Mouse (Mus musculus): ENCODE results near the gene C8a.

Gene C8a

DNA sequence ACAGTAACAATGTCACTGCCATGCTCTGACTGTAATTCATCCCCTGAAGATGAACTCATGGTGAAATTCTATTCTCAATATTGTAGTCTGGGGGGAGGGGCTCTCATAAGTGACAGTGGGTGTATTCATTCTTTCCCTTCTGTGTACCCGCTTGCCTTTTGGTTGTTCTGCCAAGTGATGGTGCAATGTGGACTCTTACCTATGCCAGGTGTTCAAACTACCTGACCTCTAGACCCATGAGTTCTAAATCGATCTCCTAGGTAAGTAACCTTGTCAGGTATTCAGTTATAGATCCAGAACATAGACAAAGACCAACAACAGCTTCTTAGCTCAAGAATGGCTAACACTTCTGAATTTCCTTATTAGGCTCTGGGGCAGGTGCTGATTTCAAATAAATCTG is 37.9 kb downstream of the C8a start:
- no peak for DNase-seq

- no peak for DNase-seq
Measured at GRCm38 (mm10) chr4:104835096-104835495, 41.1 kb downstream of the C8a start.

DNA sequence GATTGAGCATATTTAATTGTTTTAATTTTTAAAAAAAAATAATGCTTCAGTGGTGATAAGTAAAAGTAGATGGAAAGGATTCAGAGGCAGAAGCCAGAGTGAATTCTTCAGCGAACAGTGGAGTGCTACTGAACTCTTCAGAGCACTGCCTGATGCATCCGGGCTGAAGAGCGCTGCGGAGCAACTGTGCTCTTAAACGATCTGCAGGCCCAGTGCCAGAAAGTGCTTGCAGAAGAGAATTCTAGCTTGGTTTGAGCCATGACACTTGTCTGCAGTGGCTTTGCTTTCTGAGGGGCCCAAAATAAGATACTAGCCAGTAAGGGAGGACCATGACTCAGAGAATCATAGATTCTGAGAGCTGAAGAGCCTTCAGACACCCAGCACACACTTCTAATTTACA is 47.3 kb downstream of the C8a start:
- DNase-seq: peak; percentile 53

DNA sequence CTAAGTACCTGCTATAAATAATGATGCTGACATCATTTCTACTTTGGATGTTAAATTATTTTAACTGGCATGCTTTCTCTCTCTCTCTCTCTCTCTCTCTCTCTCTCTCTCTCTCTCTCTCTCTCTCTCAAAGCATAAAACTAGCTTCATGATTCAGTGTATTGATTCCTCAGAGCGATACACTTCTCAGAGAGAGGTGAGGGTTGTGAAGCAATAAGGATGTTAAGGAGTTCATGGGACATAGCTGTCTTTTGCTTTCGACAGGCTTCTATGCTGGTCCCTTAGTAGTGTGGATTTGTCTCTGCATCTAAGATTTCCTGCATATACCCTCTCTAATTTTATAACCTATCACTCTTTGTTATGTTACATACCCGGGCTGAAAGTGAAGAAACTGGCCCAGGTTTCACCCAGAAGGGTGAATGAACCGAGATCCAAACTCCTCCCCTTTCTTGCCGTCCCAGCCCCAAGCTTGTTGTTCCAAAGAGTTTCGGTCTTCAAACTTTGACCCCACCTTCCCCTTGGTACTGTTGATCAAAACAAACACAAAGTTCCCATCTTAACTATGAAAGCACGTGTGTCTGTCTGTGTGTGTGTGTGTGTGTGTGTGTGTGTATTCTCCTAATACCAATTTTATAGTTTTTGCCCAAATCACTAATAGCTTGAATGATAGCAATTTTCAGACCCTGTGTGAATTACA is 51.7 kb downstream of the C8a start:
- no peak for DNase-seq

GRCm38 (mm10) chr4:104823597-104824101 is 52.5 kb downstream of the C8a start:
- no peak for DNase-seq

- DNase-seq: no peak
Measured at GRCm38 (mm10) chr4:104819891-104820290, 56.3 kb downstream of the C8a start.

- DNase-seq: no peak
Measured at GRCm38 (mm10) chr4:104818986-104819385, 57.2 kb downstream of the C8a start.

DNA sequence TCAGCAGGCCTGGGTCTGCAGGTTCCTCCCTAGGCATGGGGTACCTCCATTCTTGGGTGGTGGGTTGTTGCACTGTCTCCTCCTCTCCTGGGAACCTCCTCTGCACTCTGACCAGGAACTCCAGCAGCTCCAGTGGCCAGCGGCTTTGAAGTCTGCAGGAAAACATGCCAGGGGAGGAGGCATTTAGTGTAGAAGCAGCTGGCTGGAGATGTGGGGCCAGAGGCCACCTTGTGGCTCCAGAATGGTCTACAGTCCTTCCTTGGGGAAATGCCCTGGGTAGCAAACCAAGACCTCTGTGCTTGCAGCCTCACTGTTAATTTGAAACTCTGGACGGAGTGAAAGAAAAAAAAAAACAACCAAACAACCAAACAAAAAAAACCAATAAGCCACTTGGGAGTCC is 58.7 kb downstream of the C8a start:
- no peak for DNase-seq

- no peak for DNase-seq
Measured at GRCm38 (mm10) chr4:104816519-104817232, 59.5 kb downstream of the C8a start.

GRCm38 (mm10) chr4:104813617-104814016 is 62.6 kb downstream of the C8a start:
- DNase-seq: no peak

DNA sequence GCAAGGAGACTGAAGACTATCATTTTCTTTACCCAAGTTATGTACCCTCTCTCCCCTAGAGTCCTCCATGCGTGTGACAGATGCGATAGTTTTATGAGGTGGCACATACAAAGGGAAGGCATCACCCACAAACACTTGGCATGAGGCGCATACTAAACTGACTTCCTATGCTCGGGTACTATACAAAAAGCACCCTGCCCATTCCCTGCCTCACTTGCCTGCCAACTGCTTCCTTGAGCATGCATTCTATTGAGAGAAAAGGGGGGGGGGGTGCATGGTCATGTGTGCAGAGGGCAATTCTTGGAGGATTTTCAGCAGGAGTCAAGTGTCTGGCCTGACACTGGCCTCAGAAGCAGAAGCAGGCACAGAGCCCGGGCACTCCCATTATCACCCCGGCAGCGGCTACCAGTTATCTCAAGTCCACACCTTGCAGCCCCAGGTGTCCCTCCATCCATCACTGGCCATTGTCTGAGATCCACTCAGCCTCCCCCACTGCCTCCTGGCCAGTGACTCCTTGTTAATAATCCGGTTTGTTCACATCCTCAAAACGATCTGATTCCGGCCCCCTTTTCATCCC is 65.4 kb downstream of the C8a start:
- DNase-seq: no peak

GRCm38 (mm10) chr4:104805414-104806257 is 70.6 kb downstream of the C8a start:
- no peak for DNase-seq

DNA sequence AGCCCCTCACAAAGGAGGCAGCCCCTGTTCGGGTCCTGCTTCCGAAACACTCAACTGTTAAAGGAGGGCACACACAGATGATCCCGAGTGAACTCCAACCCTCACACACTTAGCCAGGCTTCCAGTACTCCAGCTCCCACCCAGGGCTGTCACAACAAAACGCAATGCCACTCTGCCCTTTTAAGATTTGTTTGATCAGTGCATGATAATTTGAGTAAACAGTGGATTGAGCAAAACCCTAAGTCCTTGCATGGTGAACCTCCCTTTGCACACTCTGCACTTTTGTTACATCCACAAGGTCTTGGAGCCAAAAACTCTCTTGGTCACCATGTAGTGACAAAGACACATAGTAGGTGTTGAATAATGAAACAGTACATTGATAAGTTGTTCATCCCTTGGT is 72.1 kb downstream of the C8a start:
- DNase-seq: no peak

GRCm38 (mm10) chr4:104801625-104802024 is 74.6 kb downstream of the C8a start:
- DNase-seq: no peak

GRCm38 (mm10) chr4:104798951-104799350 is 77.2 kb downstream of the C8a start:
- DNase-seq: no peak

DNA sequence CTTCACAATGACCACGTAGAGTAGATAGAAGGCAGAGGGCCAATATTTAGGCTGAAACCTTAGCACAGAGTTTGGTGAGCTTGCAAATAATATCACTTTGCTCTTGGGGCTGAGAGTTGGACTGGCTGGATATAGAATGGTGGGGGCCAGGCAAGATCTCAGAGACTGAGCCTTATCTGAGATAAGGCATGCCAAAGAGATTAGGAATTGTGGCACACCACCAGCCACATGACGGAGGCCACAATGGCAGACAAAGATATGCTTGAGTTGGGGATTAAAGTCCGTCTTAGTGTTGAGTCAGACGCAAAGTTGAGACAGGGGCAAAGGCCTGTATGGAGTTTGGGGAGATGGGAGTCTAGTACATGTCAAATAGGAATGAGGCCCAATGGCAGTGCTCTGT is 84.1 kb downstream of the C8a start:
- no peak for DNase-seq

DNA sequence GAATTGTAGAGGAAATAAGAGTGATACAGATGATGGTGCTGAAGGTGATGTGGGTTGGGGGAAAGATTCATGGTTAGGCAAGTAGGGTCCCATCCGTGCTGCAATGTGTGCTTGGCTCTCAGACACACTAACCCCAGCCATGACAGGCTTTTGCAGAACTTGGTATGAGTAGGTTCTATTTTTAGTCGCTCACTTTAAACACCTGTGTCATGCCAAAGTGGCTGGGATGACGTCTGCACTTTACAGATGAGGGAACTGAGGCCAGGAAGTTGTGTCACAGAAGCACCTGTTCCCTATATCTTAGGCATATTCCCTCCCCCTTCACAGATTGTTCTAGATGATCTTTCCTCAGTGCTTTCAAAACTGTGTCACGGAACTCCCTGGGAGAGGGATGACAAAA is 93.9 kb downstream of the C8a start:
- DNase-seq: no peak

DNA sequence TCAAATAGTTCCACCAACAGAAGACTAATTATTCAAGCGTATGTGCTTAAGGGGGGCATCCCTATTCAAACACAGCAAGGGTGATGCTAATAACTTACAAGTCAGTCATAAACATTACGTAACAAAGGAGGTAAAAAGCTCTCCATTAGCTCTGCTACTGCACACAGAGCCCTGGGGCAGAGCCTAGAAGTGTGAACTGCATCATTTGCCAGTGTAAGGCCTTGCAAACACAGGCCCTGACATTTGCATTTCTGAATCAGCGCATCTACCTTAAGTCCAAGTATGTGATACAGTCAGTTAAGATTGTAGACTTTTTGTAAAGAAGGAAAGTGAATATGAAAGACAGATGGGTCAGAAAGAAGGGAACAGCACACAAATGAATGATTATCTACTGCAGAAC is 94.8 kb downstream of the C8a start:
- no peak for DNase-seq

GRCm38 (mm10) chr4:104779460-104779859 is 96.7 kb downstream of the C8a start:
- no peak for DNase-seq

DNA sequence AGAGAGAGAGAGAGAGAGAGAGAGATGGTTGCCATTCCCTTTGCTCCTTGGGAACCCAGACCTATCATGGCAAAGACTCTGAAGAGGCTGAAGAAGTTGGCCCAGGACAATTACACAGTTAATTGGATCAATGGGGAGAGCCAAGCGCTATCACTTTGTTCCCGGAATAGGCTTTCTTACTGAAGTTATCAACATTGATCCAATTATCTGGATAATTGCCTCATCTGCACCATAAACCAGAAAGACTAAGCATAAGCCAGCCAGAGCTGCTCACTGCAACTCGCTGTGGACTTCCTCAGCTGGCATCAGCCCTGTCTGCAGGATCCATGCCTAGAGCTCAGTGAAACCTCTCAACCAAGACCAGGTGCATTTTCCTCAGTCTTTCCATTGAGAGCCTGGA is 100.6 kb downstream of the C8a start:
- no peak for DNase-seq

GRCm38 (mm10) chr4:104770331-104770730 is 105.9 kb downstream of the C8a start:
- no peak for DNase-seq

- DNase-seq: no peak
Measured at GRCm38 (mm10) chr4:104769602-104770001, 106.6 kb downstream of the C8a start.

DNA sequence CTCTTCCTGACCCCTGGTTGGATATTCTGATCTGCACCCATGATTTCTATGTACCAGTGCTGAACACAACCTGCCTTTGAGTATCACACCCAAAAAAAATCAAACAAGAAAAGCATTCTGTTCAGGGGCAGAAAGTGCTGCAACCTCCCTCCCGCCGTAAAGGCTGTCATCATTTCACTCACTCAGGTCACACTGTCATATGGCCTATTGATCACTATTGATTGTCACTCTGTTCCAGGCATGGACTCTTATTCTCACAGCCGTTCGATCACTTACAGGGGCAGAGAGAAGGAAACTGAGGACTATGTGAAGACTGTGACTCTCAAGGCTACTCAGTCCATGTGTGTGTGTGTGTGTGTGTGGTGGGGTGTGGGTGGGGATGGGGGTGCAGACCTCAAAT is 108.0 kb downstream of the C8a start:
- no peak for DNase-seq
